Mouse (Mus musculus): Measurements from ENCODE around the gene Hapln1.
A peak's percentile ranks its signal among the peaks of the same experiment; 100 is the strongest.

Gene Hapln1

GRCm38 (mm10) chr13:89600466-89600865 is 60.9 kb downstream of the Hapln1 start:
- peak; percentile 3 for DNase-seq (ENCODE audit: low spot score)

- no peak for DNase-seq (ENCODE audit: low spot score)
Measured at GRCm38 (mm10) chr13:89603336-89603735, 63.7 kb downstream of the Hapln1 start.

DNA sequence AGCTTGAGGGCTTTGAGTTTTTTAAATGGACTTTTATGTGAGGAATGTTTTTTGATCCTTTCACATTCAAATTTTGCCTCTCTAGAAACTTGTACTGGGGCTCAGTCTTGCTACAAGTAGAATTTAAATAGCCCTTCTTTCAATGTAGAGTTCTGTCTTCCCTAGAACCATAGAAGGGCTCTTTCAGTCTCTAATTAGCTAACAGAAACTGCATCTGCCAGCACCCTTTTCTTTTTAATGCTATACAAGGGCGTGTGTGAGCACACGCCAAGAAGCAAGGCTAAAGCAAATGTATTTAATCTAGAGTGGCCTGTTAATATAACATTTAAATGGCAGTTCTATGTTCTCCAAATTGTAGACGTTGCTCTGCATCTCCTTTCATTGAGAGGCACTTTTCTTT is 67.8 kb downstream of the Hapln1 start:
- DNase-seq (ENCODE audit: low spot score) = no peak

- no peak for DNase-seq (ENCODE audit: low spot score)
Measured at GRCm38 (mm10) chr13:89619064-89619463, 79.5 kb downstream of the Hapln1 start.

- peak; percentile 74 for DNase-seq (ENCODE audit: low spot score)
Measured at GRCm38 (mm10) chr13:89634137-89634683, 94.6 kb downstream of the Hapln1 start.

DNA sequence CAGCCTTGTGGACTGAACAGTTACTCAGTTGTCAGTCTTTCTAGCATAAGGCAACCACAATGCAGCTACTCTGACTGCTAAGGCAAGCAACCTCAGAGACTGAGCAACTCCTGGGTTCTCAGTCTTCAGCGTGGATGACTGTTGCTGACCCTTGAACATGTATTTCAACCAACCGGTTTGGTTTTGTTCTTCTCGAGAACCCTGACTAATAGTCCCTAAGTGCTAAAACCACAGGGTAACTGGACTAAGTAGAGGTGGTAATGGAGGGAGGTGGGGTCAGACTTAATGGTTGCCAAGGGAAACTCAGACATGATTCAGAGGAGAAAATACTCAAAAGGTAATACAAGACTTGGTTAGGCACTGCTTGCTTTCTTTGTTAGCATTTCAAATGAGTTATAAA is 97.4 kb downstream of the Hapln1 start:
- DNase-seq (ENCODE audit: low spot score) = peak; percentile 14

GRCm38 (mm10) chr13:89645589-89645988 is 106.0 kb downstream of the Hapln1 start:
- no peak for DNase-seq (ENCODE audit: low spot score)

- DNase-seq (ENCODE audit: low spot score) = peak; percentile 8
Measured at GRCm38 (mm10) chr13:89652773-89653172, 113.2 kb downstream of the Hapln1 start.

DNA sequence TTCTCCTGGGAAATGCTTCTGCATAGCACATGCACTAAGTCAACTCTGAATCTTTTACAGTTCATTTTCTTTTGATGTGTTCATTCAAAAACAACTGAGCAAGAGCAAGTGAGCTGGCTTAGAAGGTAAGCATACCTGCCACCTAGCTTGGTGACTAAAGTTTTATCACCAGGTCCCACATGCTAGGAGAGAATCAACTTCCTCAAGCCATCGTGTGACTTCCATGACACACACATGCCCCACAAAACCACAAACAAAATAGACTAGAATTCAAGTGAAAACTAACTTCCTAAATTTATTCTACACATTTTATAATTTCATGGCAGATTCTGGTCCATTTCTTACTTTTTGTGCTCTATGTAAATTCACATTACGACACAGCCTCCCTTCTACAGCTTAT is 113.7 kb downstream of the Hapln1 start:
- no peak for DNase-seq (ENCODE audit: low spot score)

GRCm38 (mm10) chr13:89657046-89657445 is 117.5 kb downstream of the Hapln1 start:
- DNase-seq (ENCODE audit: low spot score) = no peak

Measured in adipocyte (in vitro differentiated cells).